Mouse (Mus musculus): ENCODE measurements around the gene Zfp493. TPM values are rescaled to one million over a fixed set of nuclear protein-coding genes. Genes with fewer than 3 reads are reported as not detected.
A peak's percentile ranks its signal among the peaks of the same experiment; 100 is the strongest.
"Not testable (repeated sequence)": the region's sequence is repeated elsewhere in the genome, so short reads cannot be mapped to it uniquely, and the experiment has no call there.

Gene Zfp493
- total RNA-seq (2014; rRNA removed) (4.8 and 7.6 TPM in 2 replicates), polyA plus RNA-seq (2015; fragmentation: Nextera tagmentation; extraction: Ambion mirVana) (1.1 and 1.3 TPM in 2 replicates)

GRCm38 (mm10) chr13:67779265-67780221 lies at the start of gene Zfp493:
Zfp493 (plus strand) TSS chr13:67779693.
- Histone ChIP-seq H3K9ac (peak within 1 kb of the TSS; percentile 63), H3K36me3 (ENCODE audit: insufficient read depth) (no peaks in the 10 kb centered on the region), H3K27ac (ENCODE audit: low read depth, low read length) (no peak within 1 kb of the TSS), H3K27me3 (ENCODE audit: insufficient read depth, low read length) (no peaks in the 10 kb centered on the region), H3K4me2 (ENCODE audit: low read depth) (peak within 1 kb of the TSS; percentile 92), H3K4me3 (ENCODE audit: low read depth, low read length) (peak within 1 kb of the TSS; percentile 68), H3K4me1 (ENCODE audit: insufficient read depth) (no peaks in the 10 kb centered on the region; the same call in 1 of the 2 replicates), H3K9me3 (ENCODE audit: low read length) (no peaks in the 10 kb centered on the region)
- ATAC-seq (peak; percentile 100), DNase-seq (peak; percentile 87)
- 8% methylated on average over 26 of the region's 26 CpGs for WGBS
- TF ChIP-seq CTCF (IDR thresholded peaks at IDR 0.05; ENCODE audit: low read depth), result no peak

- DNase-seq; H3K9ac ChIP-seq; H3K36me3 ChIP-seq (ENCODE audit: insufficient read depth); H3K27me3 ChIP-seq (ENCODE audit: insufficient read depth, low read length); H3K27ac ChIP-seq (ENCODE audit: low read depth, low read length); H3K4me2 ChIP-seq (ENCODE audit: low read depth); H3K4me3 ChIP-seq (ENCODE audit: low read depth, low read length); H3K4me1 ChIP-seq (ENCODE audit: insufficient read depth); ATAC-seq; H3K9me3 ChIP-seq (ENCODE audit: low read length): not testable (repeated sequence)
- 95% methylated on average over 9 of the region's 9 CpGs for WGBS
Measured at GRCm38 (mm10) chr13:67734391-67734790, 45.1 kb upstream of the Zfp493 start.

GRCm38 (mm10) chr13:67742941-67743340 lies 36.6 kb upstream of the Zfp493 start:
- Histone ChIP-seq H3K4me2 (ENCODE audit: low read depth) (no peak overlapping the region), H3K4me1 (ENCODE audit: insufficient read depth) (no peaks in the 10 kb centered on the region), H3K9me3 (ENCODE audit: low read length) (no peaks in the 10 kb centered on the region), H3K36me3 (ENCODE audit: insufficient read depth) (peaks cover 2% of the 10 kb centered on the region; the same call in 1 of the 2 replicates), H3K27me3 (ENCODE audit: insufficient read depth, low read length) (no peaks in the 10 kb centered on the region), H3K27ac (ENCODE audit: low read depth, low read length) (no peak overlapping the region), H3K4me3 (ENCODE audit: low read depth, low read length) (no peak overlapping the region), H3K9ac (no peak overlapping the region)
- WGBS, result 88% methylated on average over 3 of the region's 3 CpGs
- TF ChIP-seq CTCF (IDR thresholded peaks at IDR 0.05; ENCODE audit: low read depth), result no peak
- DNase-seq (no peak), ATAC-seq (no peak)

GRCm38 (mm10) chr13:67743896-67744295 lies 35.6 kb upstream of the Zfp493 start:
- 92% methylated on average over 9 of the region's 9 CpGs for WGBS

GRCm38 (mm10) chr13:67754333-67755306 lies 24.9 kb upstream of the Zfp493 start, which contains the start of gene Zfp85:
Zfp85 (minus strand) TSS chr13:67755228.
- peak; percentile 98 for ATAC-seq
- Histone ChIP-seq H3K4me3 (ENCODE audit: low read depth, low read length) (peak within 1 kb of the TSS; percentile 78), H3K4me2 (ENCODE audit: low read depth) (peak within 1 kb of the TSS; percentile 59), H3K27ac (ENCODE audit: low read depth, low read length) (peak within 1 kb of the TSS; percentile 59), H3K9me3 (ENCODE audit: low read length) (no peaks in the 10 kb centered on the region), H3K27me3 (ENCODE audit: insufficient read depth, low read length) (no peaks in the 10 kb centered on the region), H3K4me1 (ENCODE audit: insufficient read depth) (peaks cover 3% of the 10 kb centered on the region; the same call in 1 of the 2 replicates), H3K36me3 (ENCODE audit: insufficient read depth) (peaks cover 6% of the 10 kb centered on the region; the same call in 1 of the 2 replicates), H3K9ac (peak within 1 kb of the TSS; percentile 62)
- 6% methylated on average over 24 of the region's 24 CpGs for WGBS
- no peak for TF ChIP-seq CTCF (IDR thresholded peaks at IDR 0.05; ENCODE audit: low read depth)
- peak; percentile 74 for DNase-seq

More at GRCm38 (mm10) chr13:67743896-67744295, 35.6 kb upstream of the Zfp493 start:
- Histone ChIP-seq H3K4me1 (ENCODE audit: insufficient read depth) (no peaks in the 10 kb centered on the region), H3K9ac (no peak overlapping the region), H3K4me3 (ENCODE audit: low read depth, low read length) (no peak overlapping the region), H3K9me3 (ENCODE audit: low read length) (no peaks in the 10 kb centered on the region), H3K36me3 (ENCODE audit: insufficient read depth) (peaks cover 10% of the 10 kb centered on the region), H3K27me3 (ENCODE audit: insufficient read depth, low read length) (no peaks in the 10 kb centered on the region), H3K4me2 (ENCODE audit: low read depth) (no peak overlapping the region), H3K27ac (ENCODE audit: low read depth, low read length) (no peak overlapping the region)
- ATAC-seq (no peak), DNase-seq (no peak)
- TF ChIP-seq CTCF (IDR thresholded peaks at IDR 0.05; ENCODE audit: low read depth), result no peak

GRCm38 (mm10) chr13:67755761-67756160 lies 23.7 kb upstream of the Zfp493 start:
- Histone ChIP-seq H3K27me3 (ENCODE audit: insufficient read depth, low read length) (no peaks in the 10 kb centered on the region), H3K9me3 (ENCODE audit: low read length) (no peaks in the 10 kb centered on the region), H3K4me3 (ENCODE audit: low read depth, low read length) (0 out of 2 replicates have a peak overlapping the region, but pooled peaks have one; percentile 78), H3K36me3 (ENCODE audit: insufficient read depth) (peaks cover 6% of the 10 kb centered on the region; the same call in 1 of the 2 replicates), H3K4me1 (ENCODE audit: insufficient read depth) (peaks cover 3% of the 10 kb centered on the region; the same call in 1 of the 2 replicates), H3K27ac (ENCODE audit: low read depth, low read length) (no peak overlapping the region), H3K4me2 (ENCODE audit: low read depth) (peak overlapping the region; percentile 59), H3K9ac (no peak overlapping the region)
- 66% methylated on average over 6 of the region's 6 CpGs for WGBS
- TF ChIP-seq CTCF (IDR thresholded peaks at IDR 0.05; ENCODE audit: low read depth), result no peak
- DNase-seq (peak; percentile 0), ATAC-seq (no peak)
